Mouse (Mus musculus) cerebellum, postnatal 14 days (tissue): ENCODE results near the gene Jaml.
A peak's percentile ranks its signal among the peaks of the same experiment; 100 is the strongest.

Source experiments
- DNase-seq, 2 experiments: peaks; one replicate each; pipeline ENCODE4 v3.0.0; 2021; ENCODE audit warnings: mixed read lengths in 2 of 2

Gene Jaml

GRCm38 (mm10) chr9:45083132-45083531 is 4.1 kb downstream of the Jaml start:
- no peak for DNase-seq

GRCm38 (mm10) chr9:45084556-45084955 is 5.6 kb downstream of the Jaml start:
- DNase-seq, result peak in 1 of 2 experiments; percentile 16

DNA sequence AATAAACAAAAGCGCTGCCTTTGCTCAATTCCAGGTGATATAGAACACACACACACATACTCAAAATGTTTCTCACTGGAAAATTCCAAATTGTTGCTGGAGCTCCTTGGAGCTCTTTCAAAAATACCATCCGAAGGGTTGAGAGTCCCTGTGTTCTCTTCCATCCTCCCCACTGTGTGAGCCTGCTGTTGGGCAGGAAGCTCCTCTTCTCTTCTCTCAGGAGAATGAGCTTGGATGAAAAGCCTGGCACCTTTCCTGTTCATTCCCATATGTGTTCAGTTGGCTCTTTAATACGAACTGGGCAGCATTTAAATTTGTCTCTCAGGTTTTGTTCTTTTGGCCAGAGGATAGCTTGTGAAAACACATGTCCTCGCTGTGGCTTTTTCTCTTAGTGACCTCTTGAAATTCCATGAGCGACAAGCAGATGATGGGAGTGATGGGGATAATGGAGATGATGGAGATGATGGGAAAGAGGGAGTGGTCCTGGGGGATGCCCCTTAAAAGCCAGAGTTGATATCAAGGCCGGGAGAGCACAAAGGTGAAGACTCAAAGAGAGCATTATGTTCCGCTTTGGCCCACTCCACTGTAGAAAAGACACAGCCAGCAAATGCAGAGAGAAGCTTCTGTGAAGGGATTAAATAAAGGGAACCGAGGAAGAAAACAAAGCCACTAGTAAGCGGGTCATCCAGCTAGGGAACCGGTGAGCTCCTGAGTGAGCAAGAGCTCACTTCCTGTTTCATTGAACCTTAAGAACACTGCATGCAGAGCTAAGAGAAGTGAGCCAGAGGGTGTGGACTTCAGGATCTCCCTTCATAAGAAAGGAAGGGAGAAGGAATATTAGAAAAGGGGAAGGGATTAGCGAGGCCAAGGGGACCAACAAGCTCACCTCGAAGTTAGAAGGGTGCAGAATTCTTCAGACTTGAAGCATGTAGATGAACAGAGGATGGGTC is 7.0 kb downstream of the Jaml start:
- DNase-seq, result peak; percentile 78 to 85

GRCm38 (mm10) chr9:45088040-45088439 is 9.1 kb downstream of the Jaml start:
- DNase-seq, result no peak

GRCm38 (mm10) chr9:45090811-45091210 is 11.8 kb downstream of the Jaml start:
- DNase-seq, result peak in 1 of 2 experiments; percentile 22

- DNase-seq, result no peak
Measured at GRCm38 (mm10) chr9:45092641-45093040, 13.7 kb downstream of the Jaml start.

DNA sequence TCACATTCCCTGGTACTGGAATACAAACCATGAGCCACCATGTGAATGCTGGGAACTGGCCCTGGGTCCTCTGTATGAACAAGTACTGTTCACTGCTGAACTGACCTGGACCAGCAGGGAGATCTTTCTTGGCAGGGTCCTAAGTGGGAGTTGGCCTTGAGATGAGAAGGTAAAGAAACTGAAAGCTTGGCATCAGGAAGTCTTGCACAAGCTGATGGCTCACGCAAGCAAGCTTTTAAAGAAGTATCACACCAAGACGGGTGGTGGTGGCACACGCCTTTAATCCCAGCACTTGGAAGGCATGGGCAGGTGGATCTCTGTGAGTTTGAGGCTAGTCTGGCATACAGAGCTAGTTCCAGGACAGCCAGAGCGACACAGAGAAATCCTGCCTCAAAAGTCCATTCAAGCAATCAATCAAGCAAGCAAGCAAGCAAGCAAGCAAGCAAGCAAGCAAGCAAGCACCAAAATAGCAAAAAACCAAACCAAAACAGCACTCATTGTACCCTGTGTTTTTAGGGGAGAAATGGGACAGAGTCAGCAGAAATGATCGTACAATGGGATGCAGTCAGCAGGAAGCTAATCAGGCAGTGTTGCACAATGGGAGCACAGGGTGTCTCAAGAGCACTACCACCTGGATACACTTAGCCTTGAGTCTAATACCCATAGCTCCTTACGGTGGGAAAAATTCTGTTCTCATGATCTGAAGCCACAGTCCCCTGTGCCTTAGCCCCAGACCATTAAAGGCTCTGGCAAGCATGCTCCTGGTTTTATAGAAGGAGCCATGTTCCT is 16.4 kb downstream of the Jaml start:
- DNase-seq, result no peak

GRCm38 (mm10) chr9:45097877-45098276 is 18.9 kb downstream of the Jaml start:
- no peak for DNase-seq

GRCm38 (mm10) chr9:45098426-45098825 is 19.4 kb downstream of the Jaml start:
- no peak for DNase-seq

DNA sequence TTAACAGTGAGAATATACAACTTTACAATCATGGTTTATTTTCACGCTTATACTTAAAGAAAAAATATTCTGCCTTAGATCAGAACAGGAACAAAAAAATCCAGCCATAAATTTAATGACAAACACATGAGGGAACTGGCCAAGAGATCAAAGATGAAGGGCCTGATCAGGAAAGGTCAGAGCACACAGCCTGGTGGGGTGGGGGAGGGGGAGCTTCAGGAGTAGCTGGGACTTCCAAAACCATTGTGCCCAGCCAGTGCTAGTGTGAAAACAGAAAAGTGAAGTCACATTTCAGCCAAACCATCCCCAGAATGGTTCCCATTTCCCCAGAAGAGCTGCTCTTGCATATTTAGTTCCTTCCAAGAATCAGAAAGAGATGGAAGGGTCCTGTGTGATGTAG is 23.5 kb downstream of the Jaml start:
- DNase-seq, result no peak

GRCm38 (mm10) chr9:45103211-45103979 is 24.4 kb downstream of the Jaml start:
- no peak for DNase-seq

GRCm38 (mm10) chr9:45105596-45106374 is 26.8 kb downstream of the Jaml start:
- no peak for DNase-seq

- DNase-seq, result peak; percentile 80 to 85
Measured at GRCm38 (mm10) chr9:45115706-45116105, 36.7 kb downstream of the Jaml start.

DNA sequence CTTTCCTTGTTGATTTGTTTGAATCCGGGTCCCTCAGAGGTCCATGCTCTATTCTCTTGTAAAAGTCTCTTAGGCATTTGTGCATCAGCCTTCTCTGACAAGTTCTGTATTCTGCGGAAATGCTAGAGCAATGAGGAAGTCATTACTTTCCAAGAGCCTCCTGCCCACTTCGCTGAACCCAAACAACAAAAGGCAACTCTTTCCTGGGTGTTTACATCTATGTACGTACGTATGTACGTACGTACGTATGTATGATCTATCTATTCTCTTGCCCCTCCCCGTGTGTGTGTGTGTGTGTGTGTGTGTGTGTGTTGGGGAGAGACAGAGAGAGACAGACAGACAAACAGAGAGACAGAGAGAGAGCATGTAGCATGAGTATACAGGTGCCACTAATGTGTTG is 37.8 kb downstream of the Jaml start:
- no peak for DNase-seq

DNA sequence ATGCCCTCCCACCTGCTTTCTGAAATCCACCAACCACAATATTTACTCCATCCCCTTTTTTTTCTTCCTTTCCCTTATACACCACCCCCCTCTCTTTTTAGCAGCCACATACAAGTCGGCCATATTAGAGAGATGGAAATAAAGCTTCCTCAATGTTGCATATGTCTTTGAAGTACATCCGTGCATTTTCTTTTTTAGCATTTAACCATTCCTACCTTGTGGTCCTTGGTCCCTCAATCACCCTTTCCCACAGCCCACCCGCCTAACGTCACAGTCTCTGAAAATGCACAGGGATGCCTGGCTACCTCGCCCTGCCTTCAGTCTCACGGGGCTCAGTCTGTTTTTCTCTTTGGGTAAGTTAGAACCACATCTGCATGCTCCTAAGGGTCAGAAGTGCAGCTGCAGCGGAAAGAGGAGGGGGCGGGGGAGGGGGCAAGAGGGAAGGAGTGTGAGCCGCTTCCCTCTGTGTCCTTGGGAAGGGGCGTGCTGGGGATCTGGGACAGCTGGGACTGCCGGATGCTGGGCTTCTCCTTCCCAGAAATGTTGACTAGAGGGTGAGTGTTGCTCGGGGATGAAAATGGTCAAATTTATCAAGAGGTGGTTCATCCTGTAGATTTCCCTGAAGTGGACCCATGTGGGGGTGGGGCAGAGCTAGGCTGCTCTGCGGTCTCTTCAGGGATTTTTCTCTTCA is 38.9 kb downstream of the Jaml start, which contains the start of gene Scn2b:
Gene Scn2b, plus strand, starts transcription at position 42 of the 691 bp plus-strand sequence.
- peak; percentile 62 to 65 for DNase-seq

GRCm38 (mm10) chr9:45118552-45118951 is 39.6 kb downstream of the Jaml start:
- peak; percentile 87 to 90 for DNase-seq

DNA sequence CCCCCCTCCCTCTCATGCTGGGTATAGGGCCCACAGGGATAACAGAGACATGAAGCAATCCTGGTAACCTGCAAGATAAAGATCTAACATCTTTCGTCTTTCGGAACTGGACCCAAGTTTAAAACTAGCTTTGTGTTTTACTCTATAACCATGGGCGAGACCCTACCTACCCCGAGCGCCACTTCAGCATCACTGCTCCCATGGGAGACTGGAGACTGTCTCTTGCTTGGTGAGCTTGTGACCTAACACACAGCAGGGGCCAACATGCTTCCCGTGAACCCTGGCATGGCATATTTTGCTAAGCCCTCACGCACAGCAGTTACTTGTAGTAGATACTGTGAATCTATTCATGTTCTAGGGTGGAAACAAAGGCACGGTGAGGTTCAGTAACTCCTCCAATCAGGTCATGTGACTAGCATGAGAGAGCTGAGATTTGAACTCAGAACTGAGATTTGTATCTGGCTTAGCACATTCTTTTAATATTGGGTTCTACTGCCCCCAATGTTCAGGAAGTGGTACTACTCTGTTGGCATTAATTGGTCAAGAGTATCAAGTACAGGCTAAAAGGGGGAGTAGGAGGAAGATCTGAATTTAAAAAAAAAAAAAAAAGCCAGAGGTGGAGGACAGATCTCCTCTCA is 40.5 kb downstream of the Jaml start:
- peak; percentile 21 to 27 for DNase-seq

DNA sequence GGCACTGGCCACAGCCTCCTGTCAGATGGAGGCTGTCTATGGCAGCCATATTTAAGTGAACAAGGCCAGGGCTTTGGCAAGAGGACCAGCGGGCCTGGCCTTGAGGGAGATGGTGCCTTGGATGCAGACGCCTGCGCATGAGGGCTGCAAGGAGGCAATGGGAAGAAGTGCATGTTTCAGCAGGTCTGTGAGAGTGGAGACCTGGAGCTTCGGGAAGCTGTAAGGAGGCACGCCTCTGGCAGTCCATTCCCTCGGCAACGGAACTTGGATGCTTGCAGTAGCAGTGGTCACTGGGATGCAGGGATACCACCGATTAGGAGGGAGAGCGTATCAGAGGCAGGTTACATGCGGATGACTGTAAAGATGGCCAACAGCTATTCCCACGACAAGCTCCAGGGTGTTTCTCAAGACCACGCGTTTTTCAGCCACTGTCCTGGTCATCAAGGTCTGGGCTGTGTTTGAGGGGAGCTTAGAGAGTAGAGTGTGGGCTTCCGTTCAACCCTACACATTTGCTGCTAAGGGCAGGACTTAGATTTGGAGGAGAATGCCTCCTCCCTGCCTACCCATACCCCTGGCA is 41.1 kb downstream of the Jaml start:
- peak; percentile 30 to 33 for DNase-seq

DNA sequence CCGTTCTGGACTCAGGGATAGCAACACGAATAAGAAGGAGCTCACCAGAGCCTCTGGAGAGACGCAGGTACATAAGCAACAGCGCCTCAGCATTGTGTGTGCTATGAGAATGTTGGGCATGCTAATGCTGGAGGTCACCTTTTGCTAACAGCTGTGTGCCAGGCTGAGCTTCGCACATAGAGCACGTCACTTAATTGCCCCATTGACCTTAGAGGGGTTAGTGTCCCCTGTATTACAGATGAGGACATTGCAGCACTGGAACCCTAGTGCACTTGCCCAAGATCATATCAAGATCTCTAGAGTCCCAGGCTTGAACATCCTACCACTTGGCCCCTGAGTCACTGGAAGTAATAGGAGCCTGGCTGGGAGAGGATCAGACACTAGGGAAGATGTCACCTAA is 41.6 kb downstream of the Jaml start:
- peak in 1 of 2 experiments; percentile 20 for DNase-seq

DNA sequence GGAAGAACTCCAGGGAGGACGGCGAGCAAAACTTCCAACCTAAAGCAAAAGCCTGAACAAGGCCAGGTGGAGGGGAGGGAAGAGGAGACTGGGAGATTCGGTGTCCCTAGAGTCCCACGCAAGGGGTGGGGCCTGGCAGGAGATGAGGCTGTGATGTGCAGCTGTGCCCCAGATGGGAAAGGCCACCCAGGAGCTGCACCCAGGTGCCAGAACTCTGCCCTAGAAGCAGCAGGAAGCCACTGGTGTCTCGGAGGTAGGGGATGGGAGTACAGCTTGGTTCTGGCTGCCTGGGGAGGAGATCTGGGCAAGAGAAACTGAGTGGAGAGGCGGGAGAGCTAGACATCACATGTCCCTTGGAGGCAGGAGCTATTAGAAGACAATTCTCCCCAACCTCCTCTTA is 42.0 kb downstream of the Jaml start:
- DNase-seq, result peak; percentile 29 to 39
